Mouse (Mus musculus) MEL (cell line): ENCODE results near the gene Prkci. TPM values are rescaled to one million over a fixed set of nuclear protein-coding genes. Genes with fewer than 3 reads are reported as not detected.

Source experiments
- DNase-seq: peaks from one replicate; pipeline ENCODE4 v3.0.0; 2011; ENCODE audit warnings: low read depth, low spot score
- H3K27ac ChIP-seq: 2 replicates; pipeline ENCODE4 v1.5.1; 2012; ENCODE audit warnings: low read depth, mild to moderate bottlenecking, control low read depth, low read length, moderate library complexity; ENCODE audit not compliant: control insufficient read depth
- H3K27me3 ChIP-seq, 2 experiments: fragments of 150-350 bp in 1 of 2; sonication (generic) in 1 of 2; 2 replicates each; pipeline ENCODE4 v1.6.1; 2012; ENCODE audit warnings: low read length in 2 of 2, mild to moderate bottlenecking in 2 of 2, improper control_type of control experiment in 1 of 2, moderate library complexity in 1 of 2; ENCODE audit not compliant: insufficient read depth in 2 of 2, control insufficient read depth in 1 of 2
- H3K36me3 ChIP-seq, 2 experiments: 2 replicates each; pipeline ENCODE4 v1.6.1; 2012 to 2014; ENCODE audit warnings: low read length in 2 of 2, improper control_type of control experiment in 1 of 2, inconsistent platforms in 1 of 2, mild to moderate bottlenecking in 1 of 2; ENCODE audit not compliant: insufficient read depth in 2 of 2, control insufficient read depth in 1 of 2
- H3K4me1 ChIP-seq, 2 experiments: fragments of 150-350 bp in 1 of 2; sonication (generic) in 1 of 2; 2 replicates each; pipeline ENCODE4 v1.6.1; 2012; ENCODE audit warnings: low read length in 2 of 2, improper control_type of control experiment in 1 of 2, mild to moderate bottlenecking in 1 of 2; ENCODE audit not compliant: insufficient read depth in 2 of 2, control insufficient read depth in 1 of 2
- H3K4me3 ChIP-seq, 2 experiments: fragments of 150-350 bp in 1 of 2; sonication (generic) in 1 of 2; 2 replicates each; pipeline ENCODE4 v1.5.1; 2012; ENCODE audit warnings: low read depth in 2 of 2, low read length in 2 of 2, mild to moderate bottlenecking in 2 of 2, moderate library complexity in 2 of 2, control low read depth in 1 of 2, improper control_type of control experiment in 1 of 2; ENCODE audit not compliant: control insufficient read depth in 1 of 2, insufficient read depth in 1 of 2
- H3K79me2 ChIP-seq: 2 replicates; pipeline ENCODE4 v1.6.1; 2012; ENCODE audit warnings: mild to moderate bottlenecking, low read length, moderate library complexity; ENCODE audit not compliant: control insufficient read depth, poor library complexity, insufficient read depth
- H3K9ac ChIP-seq: 2 replicates; pipeline ENCODE4 v1.6.1; 2012; ENCODE audit warnings: low read depth, mild to moderate bottlenecking, control low read depth, low read length, moderate library complexity; ENCODE audit not compliant: control insufficient read depth, poor library complexity, severe bottlenecking
- H3K9me3 ChIP-seq: fragments of 150-350 bp; sonication (generic); replicated peaks from 2 replicates; pipeline ENCODE4 v1.6.1; 2012; ENCODE audit warnings: mild to moderate bottlenecking, low read length, improper control_type of control experiment, moderate library complexity; ENCODE audit not compliant: insufficient read depth
- CHD1 ChIP-seq: IDR thresholded peaks from 2 replicates; pipeline ENCODE4 v1.6.1; 2012; ENCODE audit warnings: low read depth, mild to moderate bottlenecking, inconsistent platforms, low read length, improper control_type of control experiment
- CHD2 ChIP-seq: IDR thresholded peaks from 2 replicates; pipeline ENCODE4 v1.6.1; 2011; ENCODE audit warnings: low read length, improper control_type of control experiment
- ELF1 ChIP-seq: IDR thresholded peaks from 2 replicates; pipeline ENCODE4 v1.6.1; 2014; ENCODE audit warnings: low read depth, mild to moderate bottlenecking, inconsistent platforms, low read length, improper control_type of control experiment, moderate library complexity
- EP300 ChIP-seq, 2 experiments: IDR thresholded peaks; 2 replicates each; pipeline ENCODE4 v1.6.1; 2011; ENCODE audit warnings: improper control_type of control experiment in 2 of 2, low read length in 2 of 2, low read depth in 1 of 2, mild to moderate bottlenecking in 1 of 2
- GABPA ChIP-seq: IDR thresholded peaks from 2 replicates; pipeline ENCODE4 v1.6.1; 2012; ENCODE audit warnings: low read depth, mild to moderate bottlenecking, inconsistent platforms, low read length, improper control_type of control experiment, moderate library complexity
- GATA1 ChIP-seq: IDR thresholded peaks from 2 replicates; pipeline ENCODE4 v1.6.1; 2011; ENCODE audit warnings: low read depth, low read length, improper control_type of control experiment
- HCFC1 ChIP-seq: IDR thresholded peaks from 2 replicates; pipeline ENCODE4 v1.6.1; 2012; ENCODE audit warnings: low read depth, mild to moderate bottlenecking, inconsistent platforms, low read length, improper control_type of control experiment, moderate library complexity
- MAFK ChIP-seq: IDR thresholded peaks from 2 replicates; pipeline ENCODE4 v1.6.1; 2011; ENCODE audit warnings: low read depth, mild to moderate bottlenecking, low read length, improper control_type of control experiment, borderline replicate concordance
- MXI1 ChIP-seq: IDR thresholded peaks from 2 replicates; pipeline ENCODE4 v1.6.1; 2011; ENCODE audit warnings: mild to moderate bottlenecking, low read depth, low read length, improper control_type of control experiment
- MYB ChIP-seq: IDR thresholded peaks from 2 replicates; pipeline ENCODE4 v1.6.1; 2011; ENCODE audit warnings: mild to moderate bottlenecking, low read depth, low read length, improper control_type of control experiment
- MYC ChIP-seq: IDR thresholded peaks from 2 replicates; pipeline ENCODE4 v1.6.1; 2011; ENCODE audit warnings: low read depth, mild to moderate bottlenecking, low read length, improper control_type of control experiment, moderate library complexity
- NRF1 ChIP-seq: IDR thresholded peaks from 2 replicates; pipeline ENCODE4 v1.6.1; 2014; ENCODE audit warnings: low read depth, mild to moderate bottlenecking, inconsistent platforms, low read length, improper control_type of control experiment, moderate library complexity; ENCODE audit not compliant: poor library complexity, insufficient read depth, severe bottlenecking
- POLR2A ChIP-seq, 2 experiments: IDR thresholded peaks; 2 replicates each; pipeline ENCODE4 v1.6.1; 2011 to 2012; ENCODE audit warnings: low read length in 2 of 2, mild to moderate bottlenecking in 2 of 2, control low read depth in 1 of 2, improper control_type of control experiment in 1 of 2, low read depth in 1 of 2, moderate library complexity in 1 of 2; ENCODE audit not compliant: control insufficient read depth in 1 of 2, insufficient read depth in 1 of 2, poor library complexity in 1 of 2
- POLR2AphosphoS2 ChIP-seq: IDR thresholded peaks from 2 replicates; pipeline ENCODE4 v1.6.1; 2011; ENCODE audit warnings: low read length, improper control_type of control experiment
- POLR2AphosphoS5 ChIP-seq: IDR thresholded peaks from 2 replicates; pipeline ENCODE4 v1.6.1; 2012; ENCODE audit warnings: low read depth, borderline replicate concordance, mild to moderate bottlenecking, inconsistent platforms, low read length, moderate library complexity, mixed read lengths
- RAD21 ChIP-seq: IDR thresholded peaks from 2 replicates; pipeline ENCODE4 v1.6.1; 2011; ENCODE audit warnings: mild to moderate bottlenecking, low read depth, low read length, improper control_type of control experiment
- TBP ChIP-seq: IDR thresholded peaks from 2 replicates; pipeline ENCODE4 v1.8.0; 2011; ENCODE audit warnings: low read depth, low read length, improper control_type of control experiment
- UBTF ChIP-seq: IDR thresholded peaks from 2 replicates; pipeline ENCODE4 v1.6.1; 2012; ENCODE audit warnings: low read depth, mild to moderate bottlenecking, inconsistent platforms, low read length, improper control_type of control experiment, moderate library complexity, borderline replicate concordance; ENCODE audit not compliant: insufficient read depth
- USF2 ChIP-seq, 2 experiments: IDR thresholded peaks; 2 replicates each; pipeline ENCODE4 v1.6.1; 2011 to 2012; ENCODE audit warnings: improper control_type of control experiment in 2 of 2, low read length in 2 of 2, borderline replicate concordance in 1 of 2, inconsistent platforms in 1 of 2, low read depth in 1 of 2, mild to moderate bottlenecking in 1 of 2; ENCODE audit not compliant: insufficient read depth in 1 of 2
- polyA plus RNA-seq, 2 experiments: library from polyadenylated mRNA; stranded (reverse) in 1 of 2; unstranded in 1 of 2; fragments of >175 nt in 1 of 2; fragments of >200 nt in 1 of 2; gene quantifications; 2 replicates each; pipeline versions ENCODE4 v1.2.1 to v1.2.4; 2012; ENCODE audit warnings: low replicate concordance in 2 of 2, low read depth in 1 of 2; ENCODE audit not compliant: insufficient read length in 2 of 2, insufficient read depth in 1 of 2, missing spikeins in 1 of 2
- total RNA-seq: library from RNA; depleted of rRNA; stranded (reverse); fragments of 300-350 nt; gene quantifications from 2 replicates; pipeline ENCODE4 v1.2.3, GENCODE M21; 2012

The Prkci gene
- total and polyA plus RNA-seq, 3 experiments: 9.0 to 18.3 TPM; not detected in 1

GRCm38 (mm10) chr3:31079450-31079849 is 83.9 kb downstream of the Prkci start:
- Histone ChIP-seq H3K27ac (no peak overlapping the region), H3K9ac (no peak overlapping the region), H3K4me1 (peaks cover 0 to 4% of the 10 kb centered on the region in 2 experiments; a peak in 1 of 4 replicates), H3K27me3 (peaks cover 0 to 2% of the 10 kb centered on the region in 2 experiments; a peak in 3 of 4 replicates), H3K4me3 (no peak overlapping the region), H3K79me2 (no peaks in the 10 kb centered on the region), H3K36me3 (no peaks in the 10 kb centered on the region; a peak in 2 of 4 replicates), H3K9me3 (no peaks in the 10 kb centered on the region)
- no peak for DNase-seq
- no peak for TF ChIP-seq USF2 (IDR thresholded peaks at IDR 0.05; ENCODE audit: borderline replicate concordance in 1 of 2, insufficient read depth in 1 of 2, low read depth in 1 of 2, low read length in 2 of 2)
- no peak for TF ChIP-seq RAD21
- TF ChIP-seq UBTF: no peak
- no peak for TF ChIP-seq MYB
- no peak for TF ChIP-seq TBP
- TF ChIP-seq POLR2A (IDR thresholded peaks at IDR 0.05; ENCODE audit: control insufficient read depth in 1 of 2, insufficient read depth in 1 of 2, low read depth in 1 of 2, low read length in 2 of 2, poor library complexity in 1 of 2): no peak
- TF ChIP-seq NRF1: no peak
- TF ChIP-seq HCFC1: no peak
- no peak for TF ChIP-seq CHD1
- no peak for TF ChIP-seq GABPA
- TF ChIP-seq POLR2AphosphoS2: no peak
- no peak for TF ChIP-seq MXI1

- H3K9ac ChIP-seq: no peak overlapping the region
- peaks cover 0 to 4% of the 10 kb centered on the region in 2 experiments; a peak in 1 of 4 replicates for H3K4me1 ChIP-seq
- H3K4me3 ChIP-seq: no peak overlapping the region
- no peak overlapping the region for H3K27ac ChIP-seq
- no peaks in the 10 kb centered on the region; a peak in 2 of 4 replicates for H3K36me3 ChIP-seq
- no peaks in the 10 kb centered on the region for H3K79me2 ChIP-seq
- DNase-seq: no peak
- peaks cover 0 to 2% of the 10 kb centered on the region in 2 experiments; a peak in 2 of 4 replicates for H3K27me3 ChIP-seq
- TF ChIP-seq MYB: no peak
- TF ChIP-seq ELF1: no peak
- TF ChIP-seq POLR2AphosphoS5: no peak
- no peak for TF ChIP-seq MAFK
- TF ChIP-seq MYC: no peak
- no peak for TF ChIP-seq GATA1
- TF ChIP-seq EP300 (IDR thresholded peaks at IDR 0.05; ENCODE audit: low read depth in 1 of 2, low read length in 2 of 2): no peak
- no peak for TF ChIP-seq CHD2
- no peaks in the 10 kb centered on the region for H3K9me3 ChIP-seq
Observed at GRCm38 (mm10) chr3:31080791-31081502, 85.4 kb downstream of the Prkci start.
